Mouse (Mus musculus) E14TG2a.4 (cell line): ENCODE results near the gene Gpatch2l.

Experiments used
- CTCF ChIP-seq: conservative IDR thresholded peaks from 2 replicates; pipeline ENCODE4 v1.5.1; 2014; ENCODE audit warnings: low read length
- POU5F1 ChIP-seq: IDR thresholded peaks from 2 replicates; pipeline ENCODE4 v1.6.1; 2014; ENCODE audit warnings: low read length, borderline replicate concordance

DNA sequence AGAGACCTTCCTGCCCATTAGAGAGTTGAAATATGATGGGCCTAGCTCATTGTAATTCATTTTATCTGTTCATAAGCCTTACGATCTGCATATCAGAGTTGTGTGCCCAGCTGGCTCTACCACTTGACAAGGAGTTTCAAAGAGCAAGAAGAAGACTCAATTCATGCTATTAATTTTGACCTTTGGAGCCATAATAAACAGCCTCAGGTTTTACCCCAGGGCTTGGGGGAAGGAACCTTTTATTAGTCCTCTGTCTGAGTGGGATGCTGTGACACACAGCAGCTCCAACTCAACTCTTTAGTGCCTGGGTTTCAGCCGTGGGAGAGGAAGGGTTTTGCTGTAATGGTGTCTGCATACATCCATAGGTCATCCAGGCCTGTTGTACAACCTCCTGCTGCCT, 32.6 kb downstream of the Gpatch2l start:
- TF ChIP-seq CTCF, result no peak
- no peak for TF ChIP-seq POU5F1
